Mouse (Mus musculus): ENCODE data around the gene Gm498. TPM values are rescaled to one million over a fixed set of nuclear protein-coding genes. Genes with fewer than 3 reads are reported as not detected.

Gene Gm498
- polyA plus RNA-seq (2021; fragmentation: Nextera tagmentation): not detected in 2 replicates
- long read RNA-seq, experiment 1: 0 reads
- long read RNA-seq, experiment 2: 0 reads

GRCm38 (mm10) chr7:143866538-143866937 lies at the start of gene Gm498:
Gene Gm498 (plus strand): TSS chr7:143866838.

GRCm38 (mm10) chr7:143822375-143823265 lies 44.0 kb upstream of the Gm498 start, which contains the start of the genes Nadsyn1 and Dhcr7:
Gene Nadsyn1 (minus strand): TSS chr7:143822849.
Gene Dhcr7 (plus strand): TSS chr7:143823145.

Other genes starting within 250 kb of the Gm498 start
- 0.05 and 0.12 TPM in 2 replicates for gene Tnfrsf26, start 238.1 kb upstream of the Gm498 start, polyA plus RNA-seq (2021; fragmentation: Nextera tagmentation)
- gene Tnfrsf22, start 217.2 kb upstream of the Gm498 start, polyA plus RNA-seq (2021; fragmentation: Nextera tagmentation): 1.3 and 2.2 TPM in 2 replicates
- 0.28 and 0.31 TPM in 2 replicates for gene Tnfrsf23, start 181.0 kb upstream of the Gm498 start, polyA plus RNA-seq (2021; fragmentation: Nextera tagmentation)
- gene Osbpl5, start 109.9 kb upstream of the Gm498 start, polyA plus RNA-seq (2021; fragmentation: Nextera tagmentation): 6.8 and 9.4 TPM in 2 replicates
- gene Mrgprg, start 99.8 kb upstream of the Gm498 start, polyA plus RNA-seq (2021; fragmentation: Nextera tagmentation): not detected in 2 replicates
- 4.8 and 6.3 TPM in 2 replicates for gene Mrgpre, start 82.3 kb upstream of the Gm498 start, polyA plus RNA-seq (2021; fragmentation: Nextera tagmentation)
- gene Nadsyn1, start 44.0 kb upstream of the Gm498 start, polyA plus RNA-seq (2021; fragmentation: Nextera tagmentation): 1.5 and 2.2 TPM in 2 replicates
- 14.2 and 19.9 TPM in 2 replicates for gene Dhcr7, start 43.7 kb upstream of the Gm498 start, polyA plus RNA-seq (2021; fragmentation: Nextera tagmentation)
- gene Shank2, start 135.1 kb downstream of the Gm498 start, polyA plus RNA-seq (2021; fragmentation: Nextera tagmentation): 12.2 and 13.8 TPM in 2 replicates

Data from left cerebral cortex, adult 6 months (tissue).